Mouse (Mus musculus): ENCODE measurements around the gene Fanci. TPM values are rescaled to one million over a fixed set of nuclear protein-coding genes. Genes with fewer than 3 reads are reported as not detected.

Fanci gene
- polyA plus RNA-seq, 1 experiment from 2014 or later = 10.2 TPM

- WGBS = 69% methylated on average over 5 of the region's 5 CpGs
- ATAC-seq (ENCODE audit: low FRiP score, low read depth) = no peak
- peaks cover 18% of the 10 kb centered on the region for H3K4me1 ChIP-seq
- H3K27ac ChIP-seq = no peak overlapping the region
- H3K4me3 ChIP-seq = no peak overlapping the region
- H3K9ac ChIP-seq = no peak overlapping the region
- H3K27me3 ChIP-seq (replicated peaks) = no peaks in the 10 kb centered on the region
- no peaks in the 10 kb centered on the region for H3K9me3 ChIP-seq
- H3K36me3 ChIP-seq = no peaks in the 10 kb centered on the region
- no peak overlapping the region for H3K4me2 ChIP-seq (replicated peaks)
Measured at GRCm38 (mm10) chr7:79390141-79390708, 1.5 kb upstream of the Fanci start.

- 8% methylated on average over 3 of the region's 3 CpGs for WGBS
- H3K27ac ChIP-seq = no peak overlapping the region
- ATAC-seq (ENCODE audit: low FRiP score, low read depth) = no peak
- H3K27me3 ChIP-seq (replicated peaks) = no peaks in the 10 kb centered on the region
- peak overlapping the region; percentile 98 for H3K4me2 ChIP-seq (replicated peaks)
- peak overlapping the region; percentile 57 for H3K4me3 ChIP-seq
- no peaks in the 10 kb centered on the region for H3K9me3 ChIP-seq
- H3K9ac ChIP-seq = peak overlapping the region; percentile 55
- no peaks in the 10 kb centered on the region for H3K36me3 ChIP-seq
- H3K4me1 ChIP-seq = peaks cover 18% of the 10 kb centered on the region
Measured at GRCm38 (mm10) chr7:79391471-79391870, 258 bp upstream of the Fanci start.

GRCm38 (mm10) chr7:79392860-79393513 lies 1.3 kb downstream of the Fanci start:
- no peaks in the 10 kb centered on the region for H3K9me3 ChIP-seq
- H3K9ac ChIP-seq = no peak overlapping the region
- peaks cover 15% of the 10 kb centered on the region for H3K4me1 ChIP-seq
- 72% methylated on average over 9 of the region's 9 CpGs for WGBS
- H3K4me2 ChIP-seq (replicated peaks) = peak overlapping the region; percentile 98
- no peaks in the 10 kb centered on the region for H3K36me3 ChIP-seq
- H3K27ac ChIP-seq = no peak overlapping the region
- peak overlapping the region; percentile 57; the same call in 1 of the 2 replicates for H3K4me3 ChIP-seq
- H3K27me3 ChIP-seq (replicated peaks) = no peaks in the 10 kb centered on the region
- peak; percentile 31; the same call in 1 of the 2 replicates for ATAC-seq (ENCODE audit: low FRiP score, low read depth)

GRCm38 (mm10) chr7:79393924-79394323 lies 2.2 kb downstream of the Fanci start:
- no peak overlapping the region for H3K27ac ChIP-seq
- H3K4me3 ChIP-seq = no peak overlapping the region
- no peaks in the 10 kb centered on the region for H3K36me3 ChIP-seq
- H3K9ac ChIP-seq = no peak overlapping the region
- no peak for ATAC-seq (ENCODE audit: low FRiP score, low read depth)
- H3K4me2 ChIP-seq (replicated peaks) = no peak overlapping the region
- H3K27me3 ChIP-seq (replicated peaks) = no peaks in the 10 kb centered on the region
- peaks cover 8% of the 10 kb centered on the region for H3K4me1 ChIP-seq
- no peaks in the 10 kb centered on the region for H3K9me3 ChIP-seq
- WGBS = 96% methylated on average over 7 of the region's 7 CpGs

- no peak overlapping the region for H3K9ac ChIP-seq
- no peak for ATAC-seq (ENCODE audit: low FRiP score, low read depth)
- H3K36me3 ChIP-seq = no peaks in the 10 kb centered on the region
- no peaks in the 10 kb centered on the region for H3K9me3 ChIP-seq
- WGBS = 72% methylated on average over 7 of the region's 7 CpGs
- H3K4me2 ChIP-seq (replicated peaks) = no peak overlapping the region
- H3K4me3 ChIP-seq = no peak overlapping the region
- H3K27me3 ChIP-seq (replicated peaks) = no peaks in the 10 kb centered on the region
- H3K4me1 ChIP-seq = peaks cover 8% of the 10 kb centered on the region
- H3K27ac ChIP-seq = no peak overlapping the region
Measured at GRCm38 (mm10) chr7:79394666-79395065, 2.9 kb downstream of the Fanci start.

DNA sequence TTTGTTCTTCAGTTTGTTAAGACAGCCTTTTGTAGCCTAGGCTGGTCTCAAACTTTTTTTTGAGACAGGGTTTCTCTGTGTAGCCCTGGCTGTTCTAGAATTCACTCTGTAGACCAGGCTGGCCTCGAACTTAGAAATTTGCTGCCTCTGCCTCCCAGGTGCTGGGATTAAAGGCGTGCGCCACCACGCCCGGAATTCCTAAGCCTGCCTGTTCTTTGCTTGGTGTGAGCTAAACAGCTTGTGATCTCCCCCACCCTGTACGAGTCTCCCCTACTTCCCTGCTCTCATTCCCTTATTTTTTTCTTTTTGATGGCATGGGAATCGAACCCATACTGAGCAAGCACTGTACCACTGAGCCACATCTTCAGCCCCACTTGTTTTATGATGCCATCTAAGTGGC lies 3.5 kb downstream of the Fanci start:
- Histone ChIP-seq H3K27ac (no peak overlapping the region), H3K9me3 (no peaks in the 10 kb centered on the region), H3K36me3 (no peaks in the 10 kb centered on the region), H3K4me1 (peaks cover 8% of the 10 kb centered on the region), H3K27me3 (replicated peaks) (no peaks in the 10 kb centered on the region), H3K4me2 (replicated peaks) (no peak overlapping the region), H3K9ac (no peak overlapping the region), H3K4me3 (no peak overlapping the region)
- 90% methylated on average over 7 of the region's 7 CpGs for WGBS
- ATAC-seq (ENCODE audit: low FRiP score, low read depth) = no peak

- Histone ChIP-seq H3K4me2 (replicated peaks) (no peak overlapping the region), H3K36me3 (no peaks in the 10 kb centered on the region), H3K9me3 (no peaks in the 10 kb centered on the region), H3K27me3 (replicated peaks) (no peaks in the 10 kb centered on the region), H3K4me1 (peaks cover under 1% of the 10 kb centered on the region), H3K9ac (0 out of 2 replicates have a peak overlapping the region, but pooled peaks have one; percentile 0), H3K4me3 (no peak overlapping the region), H3K27ac (no peak overlapping the region)
- WGBS = 45% methylated on average over 10 of the region's 10 CpGs
- no peak for ATAC-seq (ENCODE audit: low FRiP score, low read depth)
Measured at GRCm38 (mm10) chr7:79397446-79397963, 5.8 kb downstream of the Fanci start.

DNA sequence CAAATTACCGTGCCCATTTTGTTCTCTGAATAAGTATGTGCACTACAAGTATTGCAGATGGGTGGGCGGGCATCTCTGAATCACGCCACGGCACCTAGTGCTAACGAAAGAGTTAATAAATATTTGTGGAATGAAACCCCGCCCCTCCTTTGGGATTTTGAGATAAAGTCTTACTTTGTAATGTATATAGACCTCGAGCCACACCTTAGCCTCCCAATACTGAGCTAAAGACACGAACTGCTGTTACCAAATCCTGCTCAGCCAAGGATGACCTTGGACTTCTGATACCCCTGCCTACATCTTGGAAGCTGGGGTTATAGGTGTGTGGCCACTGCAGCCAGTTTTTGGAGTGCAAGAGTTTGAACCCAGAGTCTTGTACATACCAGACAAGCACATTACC lies 6.7 kb downstream of the Fanci start:
- no peaks in the 10 kb centered on the region for H3K36me3 ChIP-seq
- no peak overlapping the region for H3K4me2 ChIP-seq (replicated peaks)
- no peaks in the 10 kb centered on the region for H3K9me3 ChIP-seq
- no peak overlapping the region for H3K4me3 ChIP-seq
- 86% methylated on average over 8 of the region's 8 CpGs for WGBS
- H3K27me3 ChIP-seq (replicated peaks) = no peaks in the 10 kb centered on the region
- no peaks in the 10 kb centered on the region for H3K4me1 ChIP-seq
- no peak overlapping the region for H3K27ac ChIP-seq
- ATAC-seq (ENCODE audit: low FRiP score, low read depth) = no peak
- no peak overlapping the region for H3K9ac ChIP-seq

- no peaks in the 10 kb centered on the region for H3K36me3 ChIP-seq
- no peaks in the 10 kb centered on the region for H3K27me3 ChIP-seq (replicated peaks)
- H3K4me1 ChIP-seq = no peaks in the 10 kb centered on the region
- no peak for ATAC-seq (ENCODE audit: low FRiP score, low read depth)
- H3K27ac ChIP-seq = no peak overlapping the region
- WGBS = 76% methylated on average over 12 of the region's 12 CpGs
- no peak overlapping the region for H3K4me2 ChIP-seq (replicated peaks)
- no peak overlapping the region for H3K9ac ChIP-seq
- H3K4me3 ChIP-seq = no peak overlapping the region
- H3K9me3 ChIP-seq = no peaks in the 10 kb centered on the region
Measured at GRCm38 (mm10) chr7:79398971-79399370, 7.2 kb downstream of the Fanci start.

DNA sequence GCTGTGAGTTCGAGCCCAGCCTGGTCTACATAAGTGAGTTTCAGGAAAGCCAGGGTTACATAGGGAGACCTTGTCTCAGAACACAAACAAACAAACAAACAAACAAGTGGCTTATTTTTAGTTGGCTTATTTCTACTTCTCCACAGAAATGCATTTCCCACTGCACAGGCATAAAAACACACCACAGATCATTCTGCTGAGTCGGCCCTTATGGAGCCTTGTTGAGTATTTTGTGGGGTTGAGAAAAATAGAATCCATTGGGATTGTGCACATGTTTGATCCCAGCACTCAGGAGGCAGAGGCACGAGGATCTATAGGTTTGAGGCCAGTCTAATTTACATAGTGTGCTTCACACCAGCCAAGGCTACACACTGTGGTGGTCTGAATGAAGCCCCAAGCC lies 8.6 kb downstream of the Fanci start:
- no peaks in the 10 kb centered on the region for H3K9me3 ChIP-seq
- WGBS = 88% methylated on average over 3 of the region's 3 CpGs
- H3K27me3 ChIP-seq (replicated peaks) = no peaks in the 10 kb centered on the region

DNA sequence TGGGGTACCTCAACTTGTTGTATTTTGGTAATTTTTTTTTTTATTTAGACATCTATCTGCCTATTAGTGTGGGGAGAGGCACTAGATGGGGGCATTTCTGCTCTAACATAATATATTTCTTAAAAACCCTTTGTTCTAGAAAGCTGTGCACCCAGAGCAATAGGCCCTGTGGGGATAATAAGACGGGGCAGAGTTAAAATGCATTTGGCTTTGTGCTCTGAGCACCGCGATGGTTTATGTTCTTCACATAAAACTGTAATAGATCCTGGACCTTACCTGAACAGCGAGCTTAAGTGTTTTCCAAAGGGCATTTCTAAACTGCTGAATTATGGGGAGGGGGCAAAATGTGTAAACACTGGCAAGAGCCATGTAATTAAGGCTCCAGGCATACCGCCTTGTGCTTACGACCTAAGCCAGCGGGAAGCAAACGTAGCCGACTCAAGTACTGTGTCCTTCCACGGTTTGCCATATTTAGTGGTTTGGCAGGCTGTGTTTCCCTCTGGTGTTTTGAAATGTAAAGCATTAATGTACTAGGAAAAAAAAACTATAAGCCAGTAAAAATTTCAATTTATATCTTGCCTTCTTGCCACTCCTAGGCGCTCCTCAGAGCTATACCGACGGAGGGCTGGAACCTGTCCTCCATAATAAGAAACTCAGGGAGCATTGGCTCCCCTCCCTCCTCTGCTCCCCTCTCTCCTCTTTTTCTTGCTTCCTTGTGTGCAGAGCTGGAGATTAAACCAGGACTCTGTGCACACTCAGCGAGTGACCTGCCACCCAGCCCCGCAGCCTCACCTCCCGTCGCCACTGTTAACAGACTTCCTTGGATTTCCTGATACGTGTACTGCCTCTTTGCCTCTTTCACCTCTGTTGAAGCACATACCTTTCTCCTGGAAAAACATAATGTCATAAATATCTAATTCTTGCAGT lies 23.0 kb downstream of the Fanci start:
- H3K4me3 ChIP-seq = no peak overlapping the region
- 75% methylated on average over 18 of the region's 18 CpGs for WGBS
- no peak overlapping the region for H3K9ac ChIP-seq
- H3K4me2 ChIP-seq (replicated peaks) = no peak overlapping the region
- H3K36me3 ChIP-seq = no peaks in the 10 kb centered on the region; the same call in 1 of the 2 replicates
- no peaks in the 10 kb centered on the region for H3K27me3 ChIP-seq (replicated peaks)
- H3K27ac ChIP-seq = no peak overlapping the region
- H3K4me1 ChIP-seq = no peaks in the 10 kb centered on the region
- ATAC-seq (ENCODE audit: low FRiP score, low read depth) = no peak
- H3K9me3 ChIP-seq = no peaks in the 10 kb centered on the region

More for the DNA sequence above, 8.6 kb downstream of the Fanci start:
- Histone ChIP-seq H3K27ac (no peak overlapping the region), H3K9ac (no peak overlapping the region), H3K4me1 (no peaks in the 10 kb centered on the region), H3K4me2 (replicated peaks) (no peak overlapping the region), H3K36me3 (no peaks in the 10 kb centered on the region), H3K4me3 (no peak overlapping the region)
- no peak for ATAC-seq (ENCODE audit: low FRiP score, low read depth)

GRCm38 (mm10) chr7:79419950-79420349 lies 28.2 kb downstream of the Fanci start:
- Histone ChIP-seq H3K4me2 (replicated peaks) (no peak overlapping the region), H3K27ac (no peak overlapping the region), H3K27me3 (replicated peaks) (no peaks in the 10 kb centered on the region), H3K9ac (no peak overlapping the region), H3K9me3 (no peaks in the 10 kb centered on the region), H3K36me3 (peaks cover 5% of the 10 kb centered on the region; the same call in 1 of the 2 replicates), H3K4me3 (no peak overlapping the region), H3K4me1 (no peaks in the 10 kb centered on the region)
- 91% methylated on average over 7 of the region's 7 CpGs for whole genome bisulfite sequencing
- no peak for ATAC-seq (ENCODE audit: low FRiP score, low read depth)

Data from neural tube, embryonic 12.5 days (tissue).